Mouse (Mus musculus) hindbrain, embryonic 15.5 days (tissue): ENCODE results near the gene Fbxo44. TPM values are rescaled to one million over a fixed set of nuclear protein-coding genes. Genes with fewer than 3 reads are reported as not detected.

Experiments used
- ATAC-seq: fragments of 200-750 bp; cut with Nextera tagmentation; 2 replicates; pipeline ENCODE4 v1.8.0; 2017; ENCODE audit warnings: low read depth, moderate number of reproducible peaks, moderate TSS enrichment; ENCODE audit not compliant: low FRiP score
- H3K27ac ChIP-seq: fragments of 300-500 bp; sonication (generic); replicated peaks from 2 replicates; pipeline ENCODE4 v1.5.1; 2015; ENCODE audit warnings: mild to moderate bottlenecking, inconsistent platforms
- H3K27me3 ChIP-seq: fragments of 300-500 bp; sonication (generic); 2 replicates; pipeline ENCODE4 v1.6.1; 2015; ENCODE audit warnings: control low read depth, inconsistent platforms
- H3K36me3 ChIP-seq: fragments of 300-500 bp; sonication (generic); 2 replicates; pipeline ENCODE4 v1.6.1; 2015; ENCODE audit warnings: control low read depth, inconsistent platforms
- H3K4me1 ChIP-seq: fragments of 300-500 bp; sonication (generic); replicated peaks from 2 replicates; pipeline ENCODE4 v1.6.1; 2015; ENCODE audit warnings: control low read depth, inconsistent platforms
- H3K4me2 ChIP-seq: fragments of 300-500 bp; sonication (generic); 2 replicates; pipeline ENCODE4 v1.6.1; 2015; ENCODE audit warnings: moderate library complexity, mild to moderate bottlenecking, inconsistent platforms
- H3K4me3 ChIP-seq: fragments of 300-500 bp; sonication (generic); 2 replicates; pipeline ENCODE4 v1.5.1; 2015; ENCODE audit warnings: mild to moderate bottlenecking, inconsistent platforms
- H3K9ac ChIP-seq: fragments of 300-500 bp; sonication (generic); 2 replicates; pipeline ENCODE4 v1.6.1; 2015; ENCODE audit warnings: inconsistent platforms
- H3K9me3 ChIP-seq: fragments of 300-500 bp; sonication (generic); 2 replicates; pipeline ENCODE4 v1.6.1; 2016; ENCODE audit warnings: control low read depth, inconsistent platforms
- WGBS: fragments of 180-500 bp; shearing (Covaris S2); methylation state at CpG from one replicate; pipeline ENCODE4 v1.1.7; 2015; 5-methylcytosine and 5-hydroxymethylcytosine counted together
- polyA plus RNA-seq: library from polyadenylated mRNA; unstranded; fragments of >200 nt; fragmentation: Nextera tagmentation; extraction: Ambion mirVana; gene quantifications from 2 replicates; pipeline ENCODE4 v1.2.1, GENCODE M21; 2015

Gene Fbxo44
- polyA plus RNA-seq, 1 experiment from 2014 or later = 96.0 TPM

GRCm38 (mm10) chr4:148164461-148164860 is 4.2 kb upstream of the Fbxo44 start:
- Histone ChIP-seq H3K9me3 (no peaks in the 10 kb centered on the region), H3K9ac (0 out of 2 replicates have a peak overlapping the region, but pooled peaks have one; percentile 18), H3K4me1 (peaks cover 53% of the 10 kb centered on the region), H3K36me3 (no peaks in the 10 kb centered on the region), H3K27ac (no peak overlapping the region), H3K27me3 (peaks cover 51% of the 10 kb centered on the region), H3K4me3 (peak overlapping the region; percentile 31), H3K4me2 (peak overlapping the region; percentile 54)
- WGBS = 2% methylated on average over 16 of the region's 16 CpGs
- ATAC-seq = no peak

GRCm38 (mm10) chr4:148164002-148164439 is 3.7 kb upstream of the Fbxo44 start:
- no peak for ATAC-seq
- WGBS = under 1% methylated on average over 28 of the region's 29 CpGs
- peak overlapping the region; percentile 31 for H3K4me3 ChIP-seq
- H3K27me3 ChIP-seq = peaks cover 50% of the 10 kb centered on the region
- H3K9me3 ChIP-seq = no peaks in the 10 kb centered on the region
- H3K9ac ChIP-seq = 0 out of 2 replicates have a peak overlapping the region, but pooled peaks have one; percentile 18
- no peak overlapping the region for H3K27ac ChIP-seq
- peak overlapping the region; percentile 54 for H3K4me2 ChIP-seq
- no peaks in the 10 kb centered on the region for H3K36me3 ChIP-seq
- peaks cover 52% of the 10 kb centered on the region for H3K4me1 ChIP-seq

- H3K4me1 ChIP-seq = peaks cover 46% of the 10 kb centered on the region
- no peaks in the 10 kb centered on the region for H3K9me3 ChIP-seq
- peak overlapping the region; percentile 88 for H3K27ac ChIP-seq
- H3K9ac ChIP-seq = peak overlapping the region; percentile 87
- peak overlapping the region; percentile 61 for H3K4me3 ChIP-seq
- peak overlapping the region; percentile 92 for H3K4me2 ChIP-seq
- peaks cover 31% of the 10 kb centered on the region for H3K27me3 ChIP-seq
- peaks cover 18% of the 10 kb centered on the region for H3K36me3 ChIP-seq
- WGBS = under 1% methylated on average over 46 of the region's 55 CpGs
- ATAC-seq = peak; percentile 91
Observed at GRCm38 (mm10) chr4:148159544-148160435, 492 bp downstream of the Fbxo44 start.

GRCm38 (mm10) chr4:148158436-148159348 is 1.6 kb downstream of the Fbxo44 start:
- Histone ChIP-seq H3K4me2 (peak overlapping the region; percentile 92), H3K36me3 (peaks cover 23% of the 10 kb centered on the region), H3K4me1 (peaks cover 36% of the 10 kb centered on the region), H3K4me3 (peak overlapping the region; percentile 61), H3K27me3 (peaks cover 24% of the 10 kb centered on the region), H3K9ac (peak overlapping the region; percentile 87), H3K27ac (peak overlapping the region; percentile 88), H3K9me3 (no peaks in the 10 kb centered on the region)
- WGBS = 20% methylated on average over 27 of the region's 27 CpGs
- ATAC-seq = no peak

- no peaks in the 10 kb centered on the region for H3K27me3 ChIP-seq
- no peak overlapping the region for H3K9ac ChIP-seq
- H3K9me3 ChIP-seq = no peaks in the 10 kb centered on the region
- H3K4me2 ChIP-seq = no peak overlapping the region
- no peak overlapping the region for H3K4me3 ChIP-seq
- WGBS = 47% methylated on average over 3 of the region's 3 CpGs
- no peak for ATAC-seq
- H3K4me1 ChIP-seq = peaks cover 28% of the 10 kb centered on the region
- no peak overlapping the region for H3K27ac ChIP-seq
- H3K36me3 ChIP-seq = peaks cover 32% of the 10 kb centered on the region
Observed at GRCm38 (mm10) chr4:148154982-148155381, 5.3 kb downstream of the Fbxo44 start.

GRCm38 (mm10) chr4:148154006-148154405 is 6.3 kb downstream of the Fbxo44 start:
- 97% methylated on average over 4 of the region's 4 CpGs for WGBS
- no peak overlapping the region for H3K4me3 ChIP-seq
- peaks cover 26% of the 10 kb centered on the region for H3K4me1 ChIP-seq
- H3K9me3 ChIP-seq = no peaks in the 10 kb centered on the region
- no peak for ATAC-seq
- H3K27ac ChIP-seq = no peak overlapping the region
- peaks cover 32% of the 10 kb centered on the region for H3K36me3 ChIP-seq
- no peak overlapping the region for H3K9ac ChIP-seq
- no peak overlapping the region for H3K4me2 ChIP-seq
- no peaks in the 10 kb centered on the region for H3K27me3 ChIP-seq

- peaks cover 13% of the 10 kb centered on the region for H3K4me1 ChIP-seq
- no peak overlapping the region for H3K9ac ChIP-seq
- H3K36me3 ChIP-seq = peaks cover 32% of the 10 kb centered on the region
- 80% methylated on average over 5 of the region's 5 CpGs for WGBS
- H3K27me3 ChIP-seq = no peaks in the 10 kb centered on the region
- H3K9me3 ChIP-seq = no peaks in the 10 kb centered on the region
- H3K4me3 ChIP-seq = no peak overlapping the region
- no peak for ATAC-seq
- H3K4me2 ChIP-seq = no peak overlapping the region
- peak overlapping the region; percentile 92 for H3K27ac ChIP-seq
Observed at GRCm38 (mm10) chr4:148152547-148152946, 7.7 kb downstream of the Fbxo44 start.

- under 1% methylated on average over 57 of the region's 67 CpGs for WGBS
- peak within 1 kb of the TSS; percentile 92 for H3K27ac ChIP-seq
- no peaks in the 10 kb centered on the region for H3K9me3 ChIP-seq
- peaks cover 32% of the 10 kb centered on the region for H3K36me3 ChIP-seq
- H3K4me2 ChIP-seq = peak within 1 kb of the TSS; percentile 93
- no peaks in the 10 kb centered on the region for H3K27me3 ChIP-seq
- H3K9ac ChIP-seq = peak within 1 kb of the TSS; percentile 73
- ATAC-seq = peak; percentile 89
- peaks cover 8% of the 10 kb centered on the region for H3K4me1 ChIP-seq
- H3K4me3 ChIP-seq = peak within 1 kb of the TSS; percentile 51
Observed at GRCm38 (mm10) chr4:148151267-148152168, 8.8 kb downstream of the Fbxo44 start, which contains the start of gene Fbxo6. TSS of gene Fbxo6 (minus strand) at chr4:148152140.

GRCm38 (mm10) chr4:148150953-148151266 is 9.4 kb downstream of the Fbxo44 start:
- Histone ChIP-seq H3K9me3 (no peaks in the 10 kb centered on the region), H3K27me3 (no peaks in the 10 kb centered on the region), H3K27ac (peak overlapping the region; percentile 92), H3K4me1 (peaks cover 8% of the 10 kb centered on the region), H3K4me3 (peak overlapping the region; percentile 51), H3K9ac (0 out of 2 replicates have a peak overlapping the region, but pooled peaks have one; percentile 73), H3K4me2 (peak overlapping the region; percentile 93), H3K36me3 (peaks cover 33% of the 10 kb centered on the region)
- 40% methylated on average over 3 of the region's 3 CpGs for WGBS
- no peak for ATAC-seq

GRCm38 (mm10) chr4:148150242-148150641 is 10.0 kb downstream of the Fbxo44 start:
- Histone ChIP-seq H3K9ac (0 out of 2 replicates have a peak overlapping the region, but pooled peaks have one; percentile 9), H3K27ac (no peak overlapping the region), H3K4me1 (peaks cover 8% of the 10 kb centered on the region), H3K27me3 (no peaks in the 10 kb centered on the region), H3K36me3 (peaks cover 33% of the 10 kb centered on the region), H3K9me3 (no peaks in the 10 kb centered on the region), H3K4me3 (no peak overlapping the region), H3K4me2 (no peak overlapping the region)
- 70% methylated on average over 7 of the region's 7 CpGs for WGBS
- ATAC-seq = no peak

- Histone ChIP-seq H3K4me1 (peaks cover 8% of the 10 kb centered on the region), H3K27me3 (no peaks in the 10 kb centered on the region), H3K4me3 (no peak overlapping the region), H3K36me3 (peaks cover 35% of the 10 kb centered on the region), H3K27ac (no peak overlapping the region), H3K4me2 (no peak overlapping the region), H3K9ac (no peak overlapping the region), H3K9me3 (no peaks in the 10 kb centered on the region)
- no peak for ATAC-seq
- WGBS = 70% methylated on average over 12 of the region's 12 CpGs
Observed at GRCm38 (mm10) chr4:148149540-148149939, 10.7 kb downstream of the Fbxo44 start.
